Mouse (Mus musculus): Measurements from ENCODE around the gene Isg20l2. TPM values are rescaled to one million over a fixed set of nuclear protein-coding genes. Genes with fewer than 3 reads are reported as not detected.
A peak's percentile ranks its signal among the peaks of the same experiment; 100 is the strongest.

The Isg20l2 gene
- polyA plus RNA-seq, 1 experiment: 29.2 TPM

DNA sequence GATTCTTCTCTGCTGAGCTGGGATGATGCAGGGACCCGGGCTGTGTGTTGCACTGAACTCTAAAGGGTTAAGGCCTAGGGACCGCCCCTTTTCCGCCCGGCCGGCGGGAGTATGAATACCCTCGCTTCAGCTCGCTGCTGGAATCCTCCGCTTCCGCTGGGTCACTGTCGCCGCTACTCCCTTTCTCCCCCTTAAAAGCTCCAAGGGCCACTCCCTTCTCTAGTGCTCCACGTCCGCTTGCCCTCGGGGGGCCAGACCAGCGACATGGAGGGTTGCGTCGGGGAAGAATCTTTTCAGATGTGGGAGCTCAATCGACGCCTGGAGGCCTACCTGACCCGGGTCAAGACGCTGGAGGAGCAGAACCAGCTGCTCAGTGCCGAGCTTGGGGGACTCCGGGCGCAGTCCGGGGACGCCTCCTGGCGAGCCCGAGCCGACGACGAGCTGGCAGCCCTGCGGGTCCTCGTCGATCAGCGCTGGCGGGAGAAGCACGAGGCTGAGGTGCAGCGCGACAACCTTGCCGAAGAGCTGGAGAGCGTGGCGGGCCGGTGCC lies 40.9 kb downstream of the Isg20l2 start, which contains the start of gene Nes:
Nes (plus strand) TSS at position 140 of the 550 bp plus-strand sequence.
- peak; percentile 95 for DNase-seq (ENCODE audit: low read depth)
- TF ChIP-seq POLR2A (IDR thresholded peaks at IDR 0.05; ENCODE audit: borderline replicate concordance, extremely low read depth, insufficient read depth, insufficient read length, poor library complexity, severe bottlenecking) (peak; percentile 59; the same call in 1 of the 2 replicates), CTCF (IDR thresholded peaks at IDR 0.05; ENCODE audit: borderline replicate concordance, extremely low read depth, insufficient read depth, insufficient read length) (no peak)

GRCm38 (mm10) chr3:87971489-87972202 lies 41.5 kb downstream of the Isg20l2 start:
- peak; percentile 56 for DNase-seq (ENCODE audit: low read depth)
- TF ChIP-seq POLR2A (IDR thresholded peaks at IDR 0.05; ENCODE audit: borderline replicate concordance, extremely low read depth, insufficient read depth, insufficient read length, poor library complexity, severe bottlenecking) (no peak), CTCF (IDR thresholded peaks at IDR 0.05; ENCODE audit: borderline replicate concordance, extremely low read depth, insufficient read depth, insufficient read length) (no peak)

GRCm38 (mm10) chr3:87972203-87972664 lies 42.1 kb downstream of the Isg20l2 start:
- no peak for TF ChIP-seq POLR2A (IDR thresholded peaks at IDR 0.05; ENCODE audit: borderline replicate concordance, extremely low read depth, insufficient read depth, insufficient read length, poor library complexity, severe bottlenecking)
- TF ChIP-seq CTCF (IDR thresholded peaks at IDR 0.05; ENCODE audit: borderline replicate concordance, extremely low read depth, insufficient read depth, insufficient read length): no peak
- peak; percentile 70 for DNase-seq (ENCODE audit: low read depth)

DNA sequence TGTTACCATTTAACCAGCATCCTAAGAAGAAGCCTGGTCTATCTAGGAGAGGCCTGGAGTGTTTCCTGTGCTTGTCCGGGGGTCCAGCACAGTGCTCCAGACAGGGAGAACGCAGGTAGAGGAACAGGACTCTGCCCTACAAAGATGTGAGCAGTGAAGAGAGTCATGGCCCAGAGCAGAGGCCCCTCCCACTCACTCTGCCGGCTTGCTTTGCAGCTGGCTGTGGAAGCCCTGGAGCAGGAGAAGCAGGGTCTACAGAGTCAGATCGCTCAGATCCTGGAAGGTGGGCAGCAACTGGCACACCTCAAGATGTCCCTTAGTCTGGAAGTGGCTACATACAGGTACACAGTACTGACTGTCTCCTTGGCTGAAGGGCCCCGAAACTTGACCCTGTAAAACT lies 42.7 kb downstream of the Isg20l2 start:
- TF ChIP-seq POLR2A (IDR thresholded peaks at IDR 0.05; ENCODE audit: borderline replicate concordance, extremely low read depth, insufficient read depth, insufficient read length, poor library complexity, severe bottlenecking) (no peak), CTCF (IDR thresholded peaks at IDR 0.05; ENCODE audit: borderline replicate concordance, extremely low read depth, insufficient read depth, insufficient read length) (no peak)

DNA sequence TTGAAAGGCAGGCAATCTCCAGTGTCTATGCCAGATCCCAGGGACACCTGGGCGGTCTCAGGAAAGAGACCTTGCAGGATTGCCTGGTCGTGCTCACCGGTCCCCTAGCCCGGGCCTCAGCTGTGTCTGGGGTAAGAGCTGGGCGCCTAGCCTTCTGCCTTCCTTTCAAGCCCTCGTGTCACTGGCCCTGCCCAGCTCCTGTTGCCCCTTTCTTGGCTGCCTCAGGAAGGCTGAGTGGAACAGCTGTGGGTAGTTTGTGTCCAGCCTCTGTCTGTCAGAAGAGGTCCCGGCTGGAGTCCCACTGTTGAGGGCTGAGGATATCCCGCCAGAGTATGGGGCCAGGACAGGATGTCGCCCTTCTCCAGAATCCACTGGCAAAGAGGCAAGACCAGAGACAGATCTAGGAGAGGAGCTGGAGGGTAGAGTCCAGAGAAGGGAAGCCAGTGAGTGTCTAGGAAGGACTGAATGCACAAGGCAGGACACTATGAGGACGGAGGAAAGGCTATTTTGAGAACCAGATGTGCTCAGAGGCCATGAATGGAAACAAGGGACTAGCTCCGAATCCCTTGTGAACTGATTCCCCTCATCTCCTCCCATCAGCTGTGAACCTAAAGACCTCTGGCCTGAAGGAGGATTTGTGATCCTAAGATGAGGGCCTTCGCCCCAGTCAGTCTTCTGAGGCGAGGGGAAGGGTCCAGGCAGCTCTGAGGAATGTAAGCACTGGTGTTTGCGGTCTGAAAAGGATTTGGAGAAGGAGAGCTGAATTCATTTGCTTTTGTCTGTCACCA lies 43.7 kb downstream of the Isg20l2 start:
- no peak for TF ChIP-seq CTCF (IDR thresholded peaks at IDR 0.05; ENCODE audit: borderline replicate concordance, extremely low read depth, insufficient read depth, insufficient read length)
- peak; percentile 42 for DNase-seq (ENCODE audit: low read depth)

More for the DNA sequence above, 42.7 kb downstream of the Isg20l2 start:
- DNase-seq (ENCODE audit: low read depth): peak; percentile 49

DNA sequence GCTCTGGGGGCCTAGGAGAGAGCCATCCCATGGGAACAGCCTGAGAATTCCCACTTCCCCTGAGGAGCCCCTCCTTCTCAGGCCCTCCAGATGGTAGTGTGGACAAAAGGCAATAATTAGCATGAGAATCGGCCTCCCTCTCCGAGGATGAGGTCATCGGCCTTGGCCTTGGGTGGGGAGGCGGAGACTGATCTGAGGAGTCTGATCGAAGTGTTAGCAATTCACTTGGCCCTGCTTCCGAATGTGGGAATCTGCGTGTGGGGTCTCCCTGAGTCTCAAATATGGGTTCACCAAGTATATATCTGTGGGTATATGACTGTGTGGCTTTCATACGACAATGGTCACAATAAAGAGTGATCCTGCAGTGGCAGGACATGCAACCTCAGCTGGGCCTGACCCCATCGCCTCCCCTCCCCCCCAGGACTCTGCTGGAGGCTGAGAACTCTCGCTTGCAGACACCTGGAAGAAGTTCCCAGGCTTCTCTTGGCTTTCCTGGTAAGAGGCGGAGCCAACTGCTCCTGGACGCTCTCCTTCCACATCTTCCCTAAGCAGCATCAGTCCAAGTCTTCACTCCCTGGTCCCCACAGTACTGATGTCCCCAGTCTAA lies 44.4 kb downstream of the Isg20l2 start:
- DNase-seq (ENCODE audit: low read depth): peak; percentile 97
- TF ChIP-seq POLR2A (IDR thresholded peaks at IDR 0.05; ENCODE audit: borderline replicate concordance, extremely low read depth, insufficient read depth, insufficient read length, poor library complexity, severe bottlenecking) (no peak), CTCF (IDR thresholded peaks at IDR 0.05; ENCODE audit: borderline replicate concordance, extremely low read depth, insufficient read depth, insufficient read length) (no peak)

GRCm38 (mm10) chr3:87979493-87979892 lies 49.4 kb downstream of the Isg20l2 start:
- no peak for DNase-seq (ENCODE audit: low read depth)
- TF ChIP-seq CTCF (IDR thresholded peaks at IDR 0.05; ENCODE audit: borderline replicate concordance, extremely low read depth, insufficient read depth, insufficient read length): no peak
- no peak for TF ChIP-seq POLR2A (IDR thresholded peaks at IDR 0.05; ENCODE audit: borderline replicate concordance, extremely low read depth, insufficient read depth, insufficient read length, poor library complexity, severe bottlenecking)

DNA sequence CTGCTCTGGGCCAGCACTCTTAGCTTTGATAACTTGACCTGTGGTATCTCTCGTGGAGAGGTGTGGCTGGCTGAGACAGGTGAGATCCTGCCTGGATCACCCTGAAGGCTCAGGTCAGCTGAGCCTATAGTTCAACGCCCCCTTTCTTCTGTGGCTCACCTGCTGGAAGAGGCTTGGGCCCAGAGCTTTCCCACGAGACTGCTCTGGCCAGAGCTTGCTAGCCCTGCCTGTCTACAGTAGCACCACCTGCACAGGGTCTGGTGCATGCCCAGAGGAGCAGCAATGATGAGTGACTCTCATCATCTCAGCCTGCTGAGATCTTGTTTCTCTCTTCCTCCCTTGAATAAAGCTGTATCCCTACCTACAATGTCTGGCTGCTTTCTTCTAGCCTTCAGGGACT lies 50.0 kb downstream of the Isg20l2 start:
- DNase-seq (ENCODE audit: low read depth): no peak
- TF ChIP-seq CTCF (IDR thresholded peaks at IDR 0.05; ENCODE audit: borderline replicate concordance, extremely low read depth, insufficient read depth, insufficient read length) (no peak), POLR2A (IDR thresholded peaks at IDR 0.05; ENCODE audit: borderline replicate concordance, extremely low read depth, insufficient read depth, insufficient read length, poor library complexity, severe bottlenecking) (no peak)

DNA sequence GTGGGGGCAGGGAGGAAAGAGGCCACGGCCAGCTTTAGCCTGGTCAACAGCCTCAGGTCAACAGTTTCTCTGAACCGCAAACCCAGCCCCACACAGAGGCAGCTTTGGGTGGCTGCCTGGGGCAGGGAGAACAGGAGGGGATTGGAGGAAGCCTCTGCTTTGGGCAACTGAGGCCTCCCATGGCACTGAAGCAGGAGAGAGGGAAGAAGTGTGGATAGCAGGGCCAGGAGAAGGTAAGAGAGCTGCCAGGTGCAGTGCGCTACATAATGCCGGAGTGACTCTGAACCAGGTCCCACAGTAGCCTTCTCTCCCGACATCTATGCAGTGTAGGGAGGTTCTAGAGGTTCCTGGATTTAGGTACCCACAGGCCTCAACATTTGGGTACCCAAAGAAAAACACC lies 50.6 kb downstream of the Isg20l2 start:
- no peak for TF ChIP-seq POLR2A (IDR thresholded peaks at IDR 0.05; ENCODE audit: borderline replicate concordance, extremely low read depth, insufficient read depth, insufficient read length, poor library complexity, severe bottlenecking)
- TF ChIP-seq CTCF (IDR thresholded peaks at IDR 0.05; ENCODE audit: borderline replicate concordance, extremely low read depth, insufficient read depth, insufficient read length): no peak
- no peak for DNase-seq (ENCODE audit: low read depth)

GRCm38 (mm10) chr3:87981214-87981760 lies 51.2 kb downstream of the Isg20l2 start:
- no peak for TF ChIP-seq POLR2A (IDR thresholded peaks at IDR 0.05; ENCODE audit: borderline replicate concordance, extremely low read depth, insufficient read depth, insufficient read length, poor library complexity, severe bottlenecking)
- TF ChIP-seq CTCF (IDR thresholded peaks at IDR 0.05; ENCODE audit: borderline replicate concordance, extremely low read depth, insufficient read depth, insufficient read length): no peak

More at GRCm38 (mm10) chr3:87981214-87981760, 51.2 kb downstream of the Isg20l2 start:
- DNase-seq (ENCODE audit: low read depth): no peak
